Mouse (Mus musculus) thymus, postnatal 25 days (tissue): ENCODE measurements at regions not wholly inside any gene's neighbourhood (a gene's known extent, or its start where the extent isn't known, plus 50 kb on each side); places are given as distances from the start of the nearest gene placed in this dataset.

Experiments
- DNase-seq: peaks from one replicate; pipeline ENCODE4 v3.0.0; 2022

DNA sequence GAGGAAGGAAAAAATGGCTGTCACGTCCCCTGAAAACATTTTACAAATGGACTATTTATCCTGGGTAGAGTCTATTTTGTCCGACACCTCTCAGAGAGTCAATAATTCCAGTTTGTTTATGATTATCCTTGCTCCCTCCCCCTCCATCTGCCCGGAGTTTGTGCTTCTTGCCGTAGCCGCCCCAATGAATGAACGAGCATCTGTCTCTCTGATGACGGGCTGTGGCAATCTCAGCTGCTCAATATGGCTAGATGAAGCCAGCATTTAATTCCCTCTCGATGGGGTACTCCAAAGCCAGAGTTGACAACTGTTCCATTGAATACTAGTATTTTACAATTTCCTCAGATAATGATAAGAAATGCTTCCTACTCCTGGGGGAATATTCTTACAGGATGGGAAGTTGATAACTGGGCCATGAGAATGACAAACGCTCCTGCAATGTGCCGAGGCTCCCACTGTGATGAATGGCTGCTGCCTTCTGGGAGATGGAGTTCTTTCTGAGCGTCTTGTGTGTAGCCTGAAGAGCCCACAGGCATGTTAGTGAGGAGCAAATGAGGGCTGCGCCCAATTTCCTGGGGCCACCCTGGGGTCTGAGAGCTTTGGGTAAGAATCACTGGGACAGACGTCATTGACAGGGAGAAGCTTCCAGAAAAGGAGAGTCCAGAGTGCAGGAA, 128.6 kb upstream of the Fstl4 start:
- no peak for DNase-seq

DNA sequence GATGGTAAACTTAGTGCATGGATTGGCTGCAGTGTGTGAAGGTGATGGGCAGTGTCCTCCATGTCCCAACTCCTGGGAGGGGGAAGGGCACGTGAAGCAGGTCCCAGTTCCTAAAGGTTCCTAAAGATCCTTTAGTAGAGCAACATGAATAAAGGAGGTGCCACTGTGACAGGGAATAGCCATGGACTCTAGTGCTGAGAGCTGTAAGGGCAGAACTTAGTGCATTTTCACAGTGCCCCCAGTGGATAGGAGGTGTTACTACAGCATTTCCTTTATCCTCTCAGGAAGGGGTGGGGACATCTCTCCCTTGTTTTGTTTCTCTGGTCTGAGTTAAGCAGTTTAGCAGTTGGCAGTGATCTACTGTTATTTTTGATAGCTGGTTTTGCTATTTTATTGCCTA, 125.5 kb upstream of the Fstl4 start:
- no peak for DNase-seq

GRCm38 (mm10) chr11:52641725-52642338, 122.6 kb upstream of the Fstl4 start:
- no peak for DNase-seq

DNA sequence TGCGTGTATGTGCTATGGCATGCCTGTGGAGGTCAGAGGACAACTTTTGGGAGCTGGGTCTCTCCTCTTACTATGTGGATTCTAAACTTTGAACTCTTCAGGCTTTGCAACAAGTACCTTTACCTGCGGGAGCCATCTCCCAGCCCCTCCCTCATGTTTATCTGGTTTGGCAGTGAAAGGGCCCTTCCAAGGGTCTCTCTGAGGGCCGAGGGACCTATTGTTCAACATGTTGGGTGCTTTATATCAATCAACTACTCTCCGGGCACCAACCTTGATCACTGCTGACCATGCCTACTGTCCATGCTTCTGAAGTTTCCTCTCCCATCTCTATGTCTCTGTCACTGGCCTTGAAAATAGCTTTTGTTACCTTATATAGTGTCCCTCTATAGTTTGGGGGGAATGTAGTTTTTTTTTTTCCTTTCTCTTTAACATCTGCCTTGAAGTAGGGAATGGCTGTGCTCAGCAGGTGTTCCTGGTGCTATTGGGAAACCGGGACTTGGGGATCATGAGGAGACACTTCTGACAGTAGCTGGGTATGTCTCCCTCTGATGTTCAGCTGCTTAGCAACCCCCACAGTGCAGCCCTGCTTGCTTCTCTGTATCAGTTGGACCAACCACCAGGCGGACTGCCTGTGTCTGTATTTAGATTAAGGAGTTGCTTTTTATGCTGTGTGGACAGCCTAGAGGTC, 120.2 kb upstream of the Fstl4 start:
- DNase-seq: no peak

GRCm38 (mm10) chr11:52648176-52648839, 116.1 kb upstream of the Fstl4 start:
- DNase-seq: no peak

GRCm38 (mm10) chr11:52648849-52649400, 115.5 kb upstream of the Fstl4 start:
- no peak for DNase-seq

- no peak for DNase-seq
Observed at GRCm38 (mm10) chr11:52654640-52655039, 109.8 kb upstream of the Fstl4 start.

GRCm38 (mm10) chr11:52655720-52656474, 108.5 kb upstream of the Fstl4 start:
- DNase-seq: no peak

GRCm38 (mm10) chr11:52661234-52661633, 103.2 kb upstream of the Fstl4 start:
- DNase-seq: no peak

- DNase-seq: no peak
Observed at GRCm38 (mm10) chr11:52661894-52662593, 102.4 kb upstream of the Fstl4 start.

GRCm38 (mm10) chr11:52665343-52665742, 99.1 kb upstream of the Fstl4 start:
- no peak for DNase-seq

DNA sequence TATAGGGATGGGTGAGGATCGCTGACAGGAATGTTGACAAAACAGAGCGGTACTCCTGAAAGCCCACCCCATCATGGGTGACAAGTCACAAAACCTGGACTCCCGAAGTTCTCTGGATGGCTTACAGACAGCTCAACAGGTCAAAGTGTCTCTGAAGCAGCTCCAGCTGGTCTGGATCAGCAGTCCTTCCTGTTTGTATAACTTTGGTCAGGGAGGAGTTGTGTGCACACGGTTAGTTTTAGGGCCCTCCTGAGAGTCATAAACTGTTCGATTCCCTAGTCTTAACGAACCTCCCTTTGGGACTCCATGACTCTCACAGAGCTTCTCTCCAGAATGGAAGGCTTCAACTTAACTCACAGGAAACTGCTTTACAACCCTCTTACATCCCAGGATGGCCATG, 89.4 kb upstream of the Fstl4 start:
- no peak for DNase-seq

- DNase-seq: no peak
Observed at GRCm38 (mm10) chr11:52678259-52678658, 86.2 kb upstream of the Fstl4 start.

DNA sequence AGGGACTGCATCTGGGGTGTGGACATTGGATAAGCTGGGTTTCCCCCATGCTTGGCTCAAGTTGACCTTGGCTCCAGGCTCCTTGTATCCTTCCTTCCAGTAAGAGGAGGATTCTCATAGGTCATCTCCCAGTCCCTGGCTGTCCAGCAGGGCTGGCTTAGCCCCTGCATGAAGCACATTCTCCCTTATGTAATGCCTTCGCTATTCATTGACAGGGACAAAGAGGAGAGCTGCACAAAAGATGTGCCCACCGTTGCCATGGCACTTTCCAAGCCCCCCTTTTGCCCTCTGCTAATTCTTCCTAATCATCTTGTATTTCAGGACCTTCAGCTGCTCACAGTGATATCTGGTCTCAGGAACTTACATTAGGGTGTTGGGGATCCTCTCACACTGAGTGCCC, 79.0 kb upstream of the Fstl4 start:
- DNase-seq: no peak

DNA sequence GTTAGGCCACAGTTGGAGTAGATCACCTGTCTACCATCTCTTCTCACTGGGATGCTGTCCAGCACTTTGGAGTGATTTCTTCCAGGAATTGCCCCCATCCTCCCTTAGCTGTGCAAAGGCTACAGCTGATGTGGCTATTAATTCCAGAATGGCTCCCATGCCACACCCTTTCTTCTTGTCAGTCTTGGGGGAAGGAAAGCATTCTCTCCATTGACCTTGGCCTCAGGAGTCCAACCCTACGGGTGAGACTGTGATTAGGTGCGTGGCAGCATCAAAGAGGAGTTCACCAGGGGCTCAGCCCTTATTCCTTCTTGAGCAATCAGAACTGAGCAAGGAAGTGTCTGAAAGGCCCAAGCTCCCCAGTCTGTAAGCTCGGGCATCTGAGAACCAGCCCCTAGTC, 71.7 kb upstream of the Fstl4 start:
- no peak for DNase-seq

DNA sequence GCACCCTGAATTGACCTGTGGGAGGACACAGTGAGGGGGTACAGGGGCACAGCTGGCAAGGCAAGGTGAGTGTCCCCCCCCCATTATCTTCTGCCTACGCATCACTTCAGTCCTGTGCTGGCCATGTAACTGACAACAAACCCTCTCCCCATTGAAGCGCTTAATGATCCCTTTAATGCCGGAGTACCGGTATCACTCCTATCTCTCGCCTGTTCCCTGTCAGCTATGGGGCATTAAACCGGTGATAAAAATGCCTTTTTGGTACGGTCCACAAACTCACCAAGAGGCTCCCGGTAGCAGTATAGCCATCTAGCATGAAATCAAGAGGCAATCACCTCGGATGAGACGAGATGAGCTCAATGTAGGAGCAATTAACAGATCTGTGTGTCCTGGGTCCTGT, 62.8 kb upstream of the Fstl4 start:
- DNase-seq: no peak

DNA sequence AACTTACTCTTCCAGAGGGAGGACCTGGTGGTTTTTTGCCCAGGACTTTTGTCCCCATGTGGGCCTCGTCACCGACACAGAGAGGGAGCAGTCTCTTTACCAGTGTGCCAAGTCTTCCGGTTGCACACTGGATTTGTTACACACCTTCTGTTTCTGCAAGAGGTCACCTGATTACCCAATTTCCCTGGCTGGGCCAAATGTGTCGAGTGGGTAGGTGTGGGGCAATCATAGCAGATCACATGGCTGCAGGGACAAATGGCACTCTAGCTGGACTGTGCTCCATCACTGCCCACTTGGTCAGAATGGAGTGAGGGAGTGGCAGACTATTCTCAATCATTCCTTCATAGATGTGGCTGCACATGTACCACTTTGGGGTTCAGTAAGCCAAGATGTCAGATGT, 61.0 kb upstream of the Fstl4 start:
- DNase-seq: no peak
